Mouse (Mus musculus) frontal cortex, adult (tissue): ENCODE data around the gene Emg1.

ENCODE experiments used
- ATAC-seq: cut with Nextera tagmentation; 2 replicates; pipeline ENCODE4 v1.9.2; 2017; ENCODE audit warnings: mild to moderate bottlenecking, moderate library complexity, mixed read lengths; ENCODE audit not compliant: low TSS enrichment

Emg1 gene

GRCm38 (mm10) chr6:124740888-124741761 lies 29.1 kb upstream of the Emg1 start, which contains the start of gene Grcc10:
TSS of gene Grcc10 (minus strand) at chr6:124741374.
- peak; percentile 62 for ATAC-seq

GRCm38 (mm10) chr6:124740211-124740887 lies 28.4 kb upstream of the Emg1 start:
- ATAC-seq: peak; percentile 10; the same call in 1 of the 2 replicates

- ATAC-seq: no peak
Measured at GRCm38 (mm10) chr6:124739231-124739796, 27.3 kb upstream of the Emg1 start.

- no peak for ATAC-seq
Measured at GRCm38 (mm10) chr6:124738511-124739023, 26.6 kb upstream of the Emg1 start, which contains the start of gene Ptpn6. TSS of gene Ptpn6 (minus strand) at chr6:124738714.

DNA sequence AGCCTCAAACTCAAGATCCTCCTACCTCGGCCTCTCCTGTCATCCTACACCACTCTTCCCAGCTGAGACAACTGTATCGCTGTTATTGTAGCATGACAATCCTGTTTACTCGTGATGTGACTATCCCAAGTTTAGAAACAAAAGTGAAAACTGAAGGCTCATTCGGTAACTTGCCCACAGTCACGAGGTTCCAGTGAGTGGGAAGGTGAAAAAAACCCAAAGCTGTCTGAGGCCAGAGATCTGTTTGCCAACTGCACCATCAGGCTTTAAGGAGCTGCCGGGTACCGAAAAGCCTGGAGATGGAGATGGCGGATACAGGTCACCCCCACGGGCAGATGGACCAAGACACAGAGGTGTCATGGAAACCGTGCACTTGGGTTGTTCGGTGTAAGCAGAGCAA lies 25.1 kb upstream of the Emg1 start:
- no peak for ATAC-seq

GRCm38 (mm10) chr6:124734417-124734816 lies 22.4 kb upstream of the Emg1 start:
- no peak for ATAC-seq

DNA sequence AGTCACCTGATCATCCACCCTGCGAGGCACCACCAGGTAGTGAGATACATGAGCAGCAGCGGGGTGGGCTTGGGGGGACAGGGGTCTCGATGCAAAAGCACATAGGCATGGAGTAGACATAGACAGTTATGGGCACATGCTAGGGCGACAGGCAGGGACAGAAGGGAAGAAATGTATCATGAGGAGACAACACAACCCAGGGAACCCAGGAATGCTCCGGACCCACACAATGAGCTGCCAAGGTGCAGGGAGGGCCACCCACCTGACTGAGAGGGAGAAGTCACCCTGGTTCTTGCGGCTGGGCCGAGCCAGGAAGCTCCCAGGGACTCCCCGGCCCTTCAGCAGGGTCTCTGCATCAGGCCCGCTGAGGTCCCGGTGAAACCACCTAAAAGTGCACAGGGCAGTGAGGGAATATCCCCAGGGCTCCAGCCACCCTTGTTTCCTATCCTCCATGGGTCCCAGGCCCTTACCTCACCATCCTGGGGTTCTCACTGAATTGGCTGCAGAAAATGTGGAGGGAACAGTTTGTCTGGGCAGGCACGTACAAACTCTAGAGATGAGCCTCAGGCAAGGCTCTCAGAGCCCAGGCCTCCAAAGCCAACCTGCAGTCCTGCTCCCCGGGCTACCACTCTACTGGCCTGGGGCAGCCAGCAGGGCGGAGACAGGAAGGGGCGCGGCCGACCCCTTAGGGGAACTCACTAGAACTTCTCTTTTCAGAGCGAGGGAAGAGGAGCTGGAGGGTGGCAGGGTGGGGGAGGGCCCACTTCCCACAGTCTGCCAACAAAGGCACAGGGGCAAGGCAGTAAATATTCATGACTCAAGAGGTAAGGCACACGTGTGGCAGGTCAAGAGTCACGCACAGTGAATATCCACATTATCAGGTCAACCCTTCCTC lies 20.7 kb upstream of the Emg1 start:
- 0 out of 2 replicates have a peak, but pooled peaks have one; percentile 32 for ATAC-seq

- ATAC-seq: no peak
Measured at GRCm38 (mm10) chr6:124731038-124731437, 19.1 kb upstream of the Emg1 start.

DNA sequence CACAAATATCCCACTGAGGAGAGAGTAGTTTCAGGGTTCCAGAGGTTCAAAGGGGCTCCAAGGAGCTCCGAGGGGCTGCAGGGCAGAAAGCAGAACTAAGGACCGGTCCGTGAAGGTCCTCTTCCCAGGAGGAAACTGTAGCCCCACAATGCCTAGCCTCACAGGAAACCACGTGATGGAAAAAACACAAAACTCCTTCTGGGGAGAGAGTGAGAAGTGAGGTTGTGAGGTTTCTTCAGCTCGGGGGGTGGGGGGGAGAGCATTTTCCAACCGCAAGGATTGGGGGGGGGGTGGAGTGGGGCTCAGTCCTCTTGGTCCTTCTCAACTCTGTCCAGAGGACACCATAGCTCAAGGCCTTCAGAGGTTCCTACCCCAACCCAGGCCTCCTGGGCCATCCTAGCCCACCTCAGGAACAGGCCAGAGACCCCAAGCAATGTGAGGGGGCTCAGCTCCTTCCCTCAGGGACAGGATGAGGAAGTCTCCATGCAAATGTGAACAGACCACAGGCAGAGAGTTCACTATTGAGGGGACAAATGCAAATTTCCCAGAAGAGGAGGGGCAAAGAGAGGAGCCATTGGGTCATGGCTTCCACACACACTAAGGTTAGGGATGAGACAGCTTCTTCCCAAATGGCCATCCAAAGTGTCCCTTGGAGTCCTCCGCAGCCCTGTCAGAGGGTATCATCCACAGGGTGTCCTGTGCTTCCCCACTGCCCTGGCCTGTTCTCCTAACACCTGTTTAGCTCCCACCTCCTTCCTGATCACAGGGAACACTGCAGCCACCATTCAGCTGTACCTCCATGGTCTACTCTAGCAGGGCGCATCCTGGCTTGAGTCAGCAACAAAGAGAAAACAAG lies 18.1 kb upstream of the Emg1 start:
- ATAC-seq: no peak

DNA sequence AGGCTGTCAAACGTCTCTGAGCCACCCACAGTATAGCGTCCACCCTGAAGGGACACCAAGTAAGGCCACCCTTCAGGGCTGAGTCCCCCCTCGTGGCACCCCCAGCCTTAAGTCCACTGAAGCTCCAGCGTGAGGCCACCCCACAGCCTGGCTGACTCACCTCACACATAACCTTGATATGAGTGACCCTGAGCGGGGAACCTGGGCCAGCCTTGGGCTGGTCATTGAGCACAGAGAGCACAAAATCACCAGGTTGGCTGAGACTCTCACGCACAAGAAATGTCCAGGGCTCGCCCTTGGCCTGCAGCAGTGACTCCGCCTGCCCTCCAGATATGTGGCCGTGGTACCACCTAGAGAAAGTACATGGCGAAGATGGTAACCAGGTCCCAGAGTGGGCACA lies 16.6 kb upstream of the Emg1 start:
- ATAC-seq: no peak

GRCm38 (mm10) chr6:124724472-124724871 lies 12.5 kb upstream of the Emg1 start:
- no peak for ATAC-seq

GRCm38 (mm10) chr6:124723541-124723940 lies 11.6 kb upstream of the Emg1 start:
- no peak for ATAC-seq

DNA sequence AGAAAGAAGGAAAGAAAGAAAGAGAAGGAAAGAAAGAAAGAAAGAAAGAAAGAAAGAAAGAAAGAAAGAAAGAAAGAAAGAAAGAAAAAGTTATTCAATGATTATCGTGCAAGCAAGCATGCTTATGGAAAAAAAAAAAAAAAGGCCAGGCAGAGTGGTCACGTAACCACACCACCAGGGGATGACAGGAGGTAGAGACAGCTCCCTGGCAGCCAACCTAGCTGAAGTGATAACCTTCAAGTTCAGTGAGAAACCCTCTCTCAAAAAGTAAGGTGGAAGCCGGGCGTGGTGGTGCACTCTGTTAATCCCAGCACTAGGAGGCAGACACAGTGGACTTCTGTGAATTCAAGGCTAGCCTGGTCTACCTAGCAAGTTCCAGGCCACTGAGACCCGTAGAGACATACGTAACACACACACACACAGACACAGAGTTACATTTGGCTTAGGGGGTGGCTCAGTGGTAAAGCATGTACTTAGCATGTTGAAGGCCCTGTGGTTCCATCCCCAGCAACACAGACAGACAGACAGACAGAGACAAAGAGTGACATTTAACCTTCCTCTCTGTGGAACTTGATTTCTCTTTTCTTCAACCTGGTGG lies 11.0 kb upstream of the Emg1 start:
- no peak for ATAC-seq

DNA sequence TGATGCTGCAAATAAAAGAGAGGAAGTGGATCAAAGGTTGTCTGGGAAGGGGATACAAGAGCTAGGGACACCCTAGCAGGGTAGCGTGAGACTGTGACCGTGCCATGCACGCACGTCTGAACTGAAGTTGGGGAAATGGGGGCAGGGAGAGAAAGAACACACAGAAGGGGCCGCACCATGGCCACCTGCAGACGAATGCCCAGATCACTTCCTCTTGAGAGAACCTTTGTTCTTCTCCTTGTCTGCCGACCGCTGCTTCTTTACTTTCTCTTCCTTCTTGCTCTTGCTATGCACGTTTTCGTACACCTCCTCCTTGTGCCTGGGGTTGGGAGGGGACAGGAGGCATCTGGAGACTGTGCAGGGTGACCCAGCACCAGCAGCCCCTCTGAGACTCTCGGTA lies 8.9 kb upstream of the Emg1 start:
- ATAC-seq: no peak

DNA sequence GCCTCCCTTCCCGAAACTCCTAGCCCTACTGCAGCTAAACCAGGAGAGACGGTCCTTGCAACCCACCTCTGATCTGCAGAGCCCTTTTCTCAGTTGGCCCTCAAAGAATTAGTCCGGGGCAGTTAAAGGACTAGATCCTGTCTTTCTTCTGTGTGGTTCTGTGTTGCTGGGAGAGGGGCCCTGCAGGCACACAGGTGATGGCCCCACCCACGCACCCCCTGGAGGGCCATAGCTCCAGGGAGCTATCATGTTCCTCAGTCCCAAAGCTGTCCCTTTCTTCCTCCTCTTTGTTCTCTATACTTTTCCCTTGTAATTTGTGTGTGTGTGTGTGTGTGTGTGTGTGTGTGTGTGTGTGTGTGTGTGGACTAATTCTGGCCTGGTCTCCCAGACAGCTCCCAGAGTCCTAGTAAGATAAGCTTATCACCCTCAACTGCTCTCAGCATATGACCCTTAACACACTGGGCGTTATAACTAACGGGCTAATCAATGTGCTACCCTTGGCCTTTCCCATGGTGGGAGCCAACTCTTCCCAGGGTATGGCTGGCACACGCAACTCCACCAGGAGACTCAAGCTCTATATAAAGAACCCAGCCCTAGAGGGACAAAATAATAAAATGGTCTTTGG lies 7.5 kb upstream of the Emg1 start:
- ATAC-seq: no peak

- ATAC-seq: no peak
Measured at GRCm38 (mm10) chr6:124718703-124719102, 6.7 kb upstream of the Emg1 start.

- ATAC-seq: no peak
Measured at GRCm38 (mm10) chr6:124717968-124718367, 6.0 kb upstream of the Emg1 start.

DNA sequence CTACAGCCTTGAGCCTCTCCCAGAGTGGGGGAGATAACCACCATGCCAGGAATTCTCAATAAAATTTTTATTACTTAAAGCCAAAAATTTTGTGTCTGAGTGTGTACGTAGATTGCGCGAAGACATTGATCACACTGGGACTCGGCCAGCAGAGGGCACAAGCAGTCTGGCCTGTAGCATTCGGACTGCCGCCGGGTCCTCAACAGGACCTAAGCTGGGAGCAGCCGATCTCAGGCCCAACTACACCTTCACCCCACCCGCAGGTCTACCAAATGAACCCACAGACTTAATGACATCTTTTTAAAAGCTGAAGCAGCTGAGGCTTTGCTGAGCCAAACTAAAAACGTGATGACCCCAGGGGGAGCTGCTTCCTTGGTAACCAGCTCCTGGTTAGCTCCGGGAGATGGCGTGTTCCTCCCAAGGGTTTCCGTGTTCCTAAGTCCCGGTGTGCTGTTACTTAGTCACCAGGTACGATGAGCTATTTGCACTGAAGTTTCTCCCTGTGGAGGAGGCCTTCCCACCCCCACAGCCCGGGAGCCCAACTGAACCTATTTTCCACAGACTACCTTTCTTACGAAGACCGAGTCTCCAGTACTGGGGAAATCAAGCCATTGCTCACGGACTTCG lies 5.0 kb upstream of the Emg1 start:
- no peak for ATAC-seq

GRCm38 (mm10) chr6:124712918-124713317 lies 940 bp upstream of the Emg1 start:
- no peak for ATAC-seq
